Mouse (Mus musculus) cortical plate, adult 2 months (tissue): ENCODE results near the gene Mlip.

Experiments
- CTCF ChIP-seq: fragments of 200-500 bp; IDR thresholded peaks from 2 replicates; pipeline ENCODE4 v1.5.1; 2011; ENCODE audit warnings: mild to moderate bottlenecking, control low read depth, low read length; ENCODE audit not compliant: insufficient read depth; ENCODE audit errors: extremely low read depth
- POLR2A ChIP-seq: fragments of 200-500 bp; IDR thresholded peaks from 2 replicates; pipeline ENCODE4 v1.6.1; 2011; ENCODE audit warnings: mild to moderate bottlenecking, low read length, control low read depth; ENCODE audit not compliant: insufficient read depth; ENCODE audit errors: extremely low read depth

DNA sequence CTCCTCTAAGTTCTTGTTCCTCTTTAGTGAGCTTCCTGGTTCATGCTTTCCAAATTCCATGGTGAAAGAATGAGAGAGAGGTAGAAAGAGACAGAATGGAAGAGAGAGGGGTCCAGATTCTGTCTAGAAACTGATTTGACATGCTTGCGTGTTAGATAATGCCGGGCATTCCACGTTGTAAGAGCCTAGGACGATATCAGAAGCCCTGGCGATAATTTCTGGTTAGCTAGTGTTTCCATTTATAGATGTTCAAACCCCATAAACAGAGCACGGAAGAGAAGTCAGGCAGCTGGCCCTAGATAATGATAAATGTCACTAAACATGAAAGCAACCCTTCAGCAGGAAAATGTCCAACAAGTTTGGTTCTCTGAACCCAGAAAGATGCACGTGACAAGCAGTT lies 5.1 kb downstream of the Mlip start:
- TF ChIP-seq POLR2A = no peak
- no peak for TF ChIP-seq CTCF
